Mouse (Mus musculus) liver, postnatal 0 days (tissue): ENCODE data around the gene Rnf144b. TPM values are rescaled to one million over a fixed set of nuclear protein-coding genes. Genes with fewer than 3 reads are reported as not detected.

Experiments
- ATAC-seq: fragments of 200-750 bp; cut with Nextera tagmentation; 2 replicates; pipeline ENCODE4 v1.8.0; 2017; ENCODE audit warnings: mild to moderate bottlenecking, moderate library complexity
- DNase-seq: peaks from one replicate; pipeline ENCODE4 v3.0.0-alpha.2; 2016
- H3K27ac ChIP-seq: fragments of 300-500 bp; sonication (generic); 2 replicates; pipeline ENCODE4 v1.5.1; 2014; ENCODE audit warnings: antibody characterized with exemption, moderate library complexity, mild to moderate bottlenecking, low read depth
- H3K27me3 ChIP-seq: fragments of 300-500 bp; sonication (generic); 2 replicates; pipeline ENCODE4 v1.6.1; 2014; ENCODE audit warnings: low read length, control low read depth, mixed read lengths; ENCODE audit not compliant: insufficient read depth
- H3K36me3 ChIP-seq: fragments of 300-500 bp; sonication (generic); replicated peaks from 2 replicates; pipeline ENCODE4 v1.6.1; 2014; ENCODE audit warnings: mild to moderate bottlenecking, control low read depth, low read length, moderate library complexity, mixed read lengths; ENCODE audit not compliant: insufficient read depth
- H3K4me1 ChIP-seq: fragments of 300-500 bp; sonication (generic); 2 replicates; pipeline ENCODE4 v1.6.1; 2014; ENCODE audit warnings: antibody characterized with exemption, mild to moderate bottlenecking, control low read depth; ENCODE audit not compliant: insufficient read depth
- H3K4me2 ChIP-seq: fragments of 300-500 bp; sonication (generic); 2 replicates; pipeline ENCODE4 v1.6.1; 2014; ENCODE audit warnings: low read depth, mild to moderate bottlenecking, low read length, moderate library complexity, mixed read lengths
- H3K4me3 ChIP-seq: fragments of 300-500 bp; sonication (generic); 2 replicates; pipeline ENCODE4 v1.5.1; 2014; ENCODE audit warnings: low read depth, low read length
- H3K9ac ChIP-seq: fragments of 300-500 bp; sonication (generic); replicated peaks from 2 replicates; pipeline ENCODE4 v1.6.1; 2014; ENCODE audit warnings: mild to moderate bottlenecking, moderate library complexity
- H3K9me3 ChIP-seq: fragments of 300-500 bp; sonication (generic); 2 replicates; pipeline ENCODE4 v1.6.1; 2016; ENCODE audit warnings: mild to moderate bottlenecking, control low read depth, low read length, mixed read lengths
- CTCF ChIP-seq: sonication (generic); IDR thresholded peaks from 2 replicates; pipeline ENCODE4 v1.5.1; 2016; ENCODE audit warnings: antibody characterized with exemption, low read depth
- EP300 ChIP-seq: IDR thresholded peaks from 2 replicates; pipeline ENCODE4 v1.6.1; 2016; ENCODE audit warnings: antibody characterized with exemption, low read depth, mild to moderate bottlenecking
- WGBS: fragments of 180-500 bp; shearing (Covaris S2); extraction: QIAGEN DNeasy Blood & Tissue Kit; methylation state at CpG from one replicate; pipeline ENCODE4 v1.1.7; 2014; ENCODE audit not compliant: insufficient replicate concordance; 5-methylcytosine and 5-hydroxymethylcytosine counted together
- polyA plus RNA-seq: library from polyadenylated mRNA; unstranded; fragments of >200 nt; fragmentation: Nextera tagmentation; extraction: Ambion mirVana; gene quantifications from 2 replicates; pipeline ENCODE4 v1.2.1, GENCODE M21; 2015

Rnf144b gene
- polyA plus RNA-seq, 1 experiment from 2014 or later = 6.3 TPM

GRCm38 (mm10) chr13:47214895-47215294 lies 92.4 kb downstream of the Rnf144b start:
- H3K9ac ChIP-seq = no peak overlapping the region
- no peaks in the 10 kb centered on the region for H3K9me3 ChIP-seq
- H3K27me3 ChIP-seq = no peaks in the 10 kb centered on the region
- H3K4me2 ChIP-seq = no peak overlapping the region
- 31% methylated on average over 5 of the region's 5 CpGs for WGBS
- peaks cover 11% of the 10 kb centered on the region for H3K4me1 ChIP-seq
- DNase-seq (no peak), ATAC-seq (no peak)
- TF ChIP-seq EP300 (no peak), CTCF (no peak)
- no peak overlapping the region for H3K4me3 ChIP-seq
- H3K27ac ChIP-seq = no peak overlapping the region
- peaks cover 9% of the 10 kb centered on the region; the same call in 1 of the 2 replicates for H3K36me3 ChIP-seq

- Histone ChIP-seq H3K9me3 (no peaks in the 10 kb centered on the region), H3K27me3 (no peaks in the 10 kb centered on the region), H3K4me2 (no peak overlapping the region), H3K4me3 (no peak overlapping the region), H3K4me1 (peaks cover 11% of the 10 kb centered on the region), H3K9ac (no peak overlapping the region), H3K27ac (no peak overlapping the region), H3K36me3 (peaks cover 9% of the 10 kb centered on the region; the same call in 1 of the 2 replicates)
- no peak for ATAC-seq
- no peak for TF ChIP-seq CTCF
- TF ChIP-seq EP300 = no peak
- DNase-seq = no peak
- WGBS = 81% methylated on average over 20 of the region's 20 CpGs
These were observed 93.5 kb downstream of the Rnf144b start for GRCm38 (mm10) chr13:47215815-47216585.

- Histone ChIP-seq H3K27me3 (no peaks in the 10 kb centered on the region), H3K4me1 (peaks cover 11% of the 10 kb centered on the region), H3K36me3 (peaks cover 6% of the 10 kb centered on the region), H3K27ac (no peak overlapping the region), H3K9me3 (no peaks in the 10 kb centered on the region), H3K4me2 (no peak overlapping the region), H3K9ac (no peak overlapping the region), H3K4me3 (no peak overlapping the region)
- TF ChIP-seq CTCF (no peak), EP300 (no peak)
- 66% methylated on average over 5 of the region's 5 CpGs for WGBS
- DNase-seq (no peak), ATAC-seq (no peak)
These were observed 94.7 kb downstream of the Rnf144b start for GRCm38 (mm10) chr13:47217107-47217571.

GRCm38 (mm10) chr13:47218351-47218750 lies 95.9 kb downstream of the Rnf144b start:
- ATAC-seq (no peak), DNase-seq (no peak)
- Histone ChIP-seq H3K9me3 (no peaks in the 10 kb centered on the region), H3K4me2 (no peak overlapping the region), H3K9ac (no peak overlapping the region), H3K27ac (no peak overlapping the region), H3K4me3 (no peak overlapping the region), H3K4me1 (peaks cover 11% of the 10 kb centered on the region), H3K36me3 (peaks cover 5% of the 10 kb centered on the region), H3K27me3 (no peaks in the 10 kb centered on the region)
- WGBS = 75% methylated on average over 6 of the region's 6 CpGs
- TF ChIP-seq EP300 (no peak), CTCF (no peak)

GRCm38 (mm10) chr13:47220426-47220825 lies 98.0 kb downstream of the Rnf144b start:
- WGBS = 58% methylated on average over 10 of the region's 10 CpGs
- ATAC-seq = no peak
- DNase-seq = no peak
- TF ChIP-seq CTCF (no peak), EP300 (no peak)
- no peak overlapping the region for H3K9ac ChIP-seq
- peaks cover 7% of the 10 kb centered on the region; the same call in 1 of the 2 replicates for H3K4me1 ChIP-seq
- H3K4me2 ChIP-seq = no peak overlapping the region
- H3K9me3 ChIP-seq = no peaks in the 10 kb centered on the region
- H3K36me3 ChIP-seq = peaks cover 3% of the 10 kb centered on the region
- no peak overlapping the region for H3K4me3 ChIP-seq
- H3K27ac ChIP-seq = no peak overlapping the region
- no peaks in the 10 kb centered on the region for H3K27me3 ChIP-seq

- H3K4me1 ChIP-seq = peaks cover 7% of the 10 kb centered on the region; the same call in 1 of the 2 replicates
- TF ChIP-seq CTCF (no peak), EP300 (no peak)
- 69% methylated on average over 18 of the region's 18 CpGs for WGBS
- H3K36me3 ChIP-seq = peaks cover 3% of the 10 kb centered on the region
- no peak overlapping the region for H3K9ac ChIP-seq
- H3K27me3 ChIP-seq = no peaks in the 10 kb centered on the region
- H3K9me3 ChIP-seq = no peaks in the 10 kb centered on the region
- DNase-seq = no peak
- H3K27ac ChIP-seq = peak overlapping the region; percentile 55; the same call in 1 of the 2 replicates
- no peak overlapping the region for H3K4me2 ChIP-seq
- peak; percentile 53; the same call in 1 of the 2 replicates for ATAC-seq
- H3K4me3 ChIP-seq = no peak overlapping the region
These were observed 101.4 kb downstream of the Rnf144b start for GRCm38 (mm10) chr13:47223576-47224538.
